Mouse (Mus musculus): ENCODE data around the gene Samd8.

DNA sequence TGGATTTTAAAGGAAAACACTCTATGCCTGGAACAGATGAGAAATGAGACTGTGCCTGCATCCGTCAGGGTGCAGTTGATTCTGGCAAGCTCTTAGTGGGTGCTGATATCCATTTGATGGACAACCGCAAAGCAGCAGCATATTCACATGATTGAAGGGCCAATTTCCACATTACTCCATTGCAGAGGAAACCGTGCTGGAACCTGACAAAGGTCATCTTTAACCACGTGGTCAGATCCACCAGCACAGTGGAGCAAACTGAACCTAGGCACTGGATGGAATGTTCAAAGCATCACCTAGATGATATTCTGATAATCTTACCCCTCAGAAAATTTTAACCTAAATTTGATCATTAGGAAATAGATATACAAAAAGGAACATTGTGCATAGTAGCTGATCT lies 25.9 kb downstream of the Samd8 start:
- TF ChIP-seq CTCF (IDR thresholded peaks at IDR 0.05; ENCODE audit: borderline replicate concordance, insufficient read depth, low read depth, low read length) (no peak), POLR2A (IDR thresholded peaks at IDR 0.05; ENCODE audit: borderline replicate concordance, insufficient read depth, low read length) (no peak)

All from cerebellum, adult 2 months (tissue).